Mouse (Mus musculus) lung, postnatal 25 days (tissue): ENCODE measurements around the gene Ccdc88b.

Source experiments
- DNase-seq: peaks from one replicate; pipeline ENCODE4 v3.0.0; 2022; ENCODE audit warnings: low spot score

Gene Ccdc88b

GRCm38 (mm10) chr19:6829870-6830555 lies 28.0 kb downstream of the Ccdc88b start:
- no peak for DNase-seq

GRCm38 (mm10) chr19:6829069-6829468 lies 28.9 kb downstream of the Ccdc88b start:
- no peak for DNase-seq

DNA sequence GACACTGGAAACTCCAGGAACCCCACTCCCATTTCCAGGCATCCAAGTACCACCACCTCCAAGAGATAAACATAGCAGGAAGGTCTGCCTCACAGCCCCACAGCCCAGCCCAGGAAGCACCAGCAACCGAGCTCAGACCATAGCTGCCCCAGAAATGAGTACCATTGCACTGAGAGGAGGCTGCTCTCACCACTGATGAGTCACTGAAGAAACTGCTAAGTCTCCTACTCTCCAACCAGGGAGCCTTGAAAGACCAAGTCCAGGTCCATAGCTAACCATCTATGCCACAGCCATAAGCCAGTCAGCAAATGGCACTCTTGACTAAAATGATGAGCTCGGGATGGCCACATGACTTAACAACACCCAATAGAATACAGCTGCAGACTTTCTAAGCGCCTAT lies 31.4 kb downstream of the Ccdc88b start:
- DNase-seq = no peak

DNA sequence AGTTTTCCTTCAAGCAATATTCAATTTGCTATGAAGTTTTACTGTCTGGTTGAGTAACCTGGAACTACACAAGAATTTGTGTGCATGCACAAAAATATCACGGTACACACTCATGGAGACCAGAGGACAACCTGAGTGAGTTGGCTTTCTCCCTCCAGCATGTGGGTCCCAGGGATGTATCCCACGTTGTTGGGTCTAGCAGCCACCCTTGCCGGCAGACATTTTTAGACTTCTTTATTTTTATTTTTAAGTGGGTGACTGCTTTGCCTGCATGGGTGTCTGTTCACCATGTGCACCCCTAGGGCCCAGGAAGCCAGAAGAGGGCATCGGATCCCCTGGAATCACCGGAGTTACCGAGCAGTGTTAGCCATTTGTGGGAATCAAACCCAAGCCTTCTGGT lies 32.6 kb downstream of the Ccdc88b start:
- no peak for DNase-seq

DNA sequence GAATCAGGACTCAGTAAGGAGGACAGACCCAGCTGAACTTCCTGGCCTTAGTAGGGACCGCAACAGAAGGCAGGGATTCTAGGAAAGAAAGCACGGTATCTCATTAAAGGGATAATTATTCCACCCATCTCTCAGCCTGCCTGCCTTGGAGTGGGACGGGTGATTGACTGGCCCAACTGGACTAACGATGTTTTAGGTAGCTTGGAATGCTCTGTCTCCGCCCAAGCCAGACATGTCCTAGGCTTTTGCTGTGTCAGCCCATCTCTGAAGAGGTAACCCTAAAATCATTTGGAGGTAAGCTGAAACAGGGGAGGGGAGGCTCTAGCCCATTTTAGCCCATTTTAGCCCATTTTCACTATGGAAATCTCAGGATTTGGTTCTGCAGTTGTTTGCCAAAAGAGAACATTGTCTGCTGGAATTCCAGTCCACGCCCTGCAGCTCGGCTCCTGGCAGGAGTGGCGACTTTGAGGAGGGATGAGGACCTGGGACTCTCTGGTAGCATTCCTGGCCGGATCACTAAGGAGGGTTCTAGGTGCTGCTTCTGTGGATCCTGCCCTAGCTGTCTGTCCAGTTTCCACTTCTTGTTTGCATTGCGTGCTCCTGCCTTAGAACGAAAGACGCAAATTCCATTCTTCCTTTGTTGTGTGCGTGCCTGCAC lies 37.3 kb downstream of the Ccdc88b start:
- no peak for DNase-seq

GRCm38 (mm10) chr19:6819143-6819827 lies 38.7 kb downstream of the Ccdc88b start:
- DNase-seq = no peak

DNA sequence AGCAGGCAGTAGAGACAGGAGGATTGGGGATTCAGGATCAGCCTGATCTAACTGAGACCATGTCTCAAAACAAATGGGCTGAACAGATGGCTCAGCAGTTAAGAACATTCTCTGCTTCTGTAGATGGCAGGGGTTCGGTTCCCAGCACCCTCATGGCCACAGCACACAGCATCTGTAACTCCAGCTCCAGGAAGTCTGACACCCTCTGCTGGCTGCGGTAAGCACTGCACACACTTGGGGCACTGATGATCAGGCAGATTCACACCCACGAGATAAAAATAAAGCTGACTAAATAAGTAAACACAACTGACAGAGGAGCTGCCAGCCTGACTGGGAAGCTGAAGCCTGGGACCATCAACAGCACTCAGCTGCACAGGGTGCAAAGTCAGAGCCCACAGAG lies 43.1 kb downstream of the Ccdc88b start:
- no peak for DNase-seq

GRCm38 (mm10) chr19:6814366-6814765 lies 43.6 kb downstream of the Ccdc88b start:
- no peak for DNase-seq
